Comparison of ENCODE assay signal across 8 mouse cellular contexts in genomic region chr8:107151212-107151920, GRCm38 (mm10). TPM values are rescaled to one million over a fixed set of nuclear protein-coding genes. Genes with fewer than 3 reads are reported as not detected.
A peak's percentile ranks its signal among the peaks of the same experiment; 100 is the strongest.
DNase-seq lines count a peak whose midpoint lies in the region; ATAC-seq and TF ChIP-seq lines count a peak whose summit lies in the region.

No protein-coding gene starts in this region.

- TF ChIP-seq EP300 in CH12.LX (IDR thresholded peaks at IDR 0.05; ENCODE audit: low read length) = no peak

- in situ Hi-C loops in CH12.LX (cut with MboI; ENCODE audit: low pct_ligation_motif_present, low pct_unique_long_range_greater_than_20kb, low sequenced_read_pairs) = no loop called here

- no peak for TF ChIP-seq POLR2A in CH12.LX (IDR thresholded peaks at IDR 0.05; ENCODE audit: low read depth, low read length)

- no peak for DNase-seq in heart, postnatal 4 days
- no peak for DNase-seq in CH12.LX (ENCODE audit: extremely low read depth)
- DNase-seq in cerebellum, postnatal 10 days = no peak
- DNase-seq in cerebellum, postnatal 14 days = no peak

- no peaks in the 10 kb centered on the region for H3K27me3 ChIP-seq in heart, embryonic 11.5 days (ENCODE audit: control insufficient read depth, insufficient read depth, low read length)
- no peaks in the 10 kb centered on the region for H3K27me3 ChIP-seq in CH12.LX (replicated peaks)
- no peaks in the 10 kb centered on the region for H3K27me3 ChIP-seq in forebrain, embryonic 13.5 days

- H3K27ac ChIP-seq in heart, embryonic 11.5 days (ENCODE audit: low read depth, low read length) = peak overlapping the region; percentile 76; the same call in 1 of the 2 replicates
- no peak overlapping the region for H3K27ac ChIP-seq in CH12.LX (ENCODE audit: insufficient read depth, low read depth)
- H3K27ac ChIP-seq in forebrain, embryonic 13.5 days = no peak overlapping the region
- H3K27ac ChIP-seq in macrophage = peak overlapping the region; percentile 86

- TF ChIP-seq CTCF in CH12.LX (conservative IDR thresholded peaks at IDR 0.05 in 1 of 2, IDR thresholded peaks at IDR 0.05 in 1 of 2; ENCODE audit: low read depth in 2 of 2, low read length in 2 of 2) = no peak

- TF ChIP-seq RAD21 in CH12.LX (IDR thresholded peaks at IDR 0.05; ENCODE audit: low read depth, low read length) = no peak

- peak overlapping the region; percentile 95 for H3K9ac ChIP-seq in heart, embryonic 11.5 days (ENCODE audit: low read depth, low read length)
- peak overlapping the region; percentile 72 for H3K9ac ChIP-seq in CH12.LX (ENCODE audit: insufficient read depth, low read depth)
- H3K9ac ChIP-seq in forebrain, embryonic 13.5 days = peak overlapping the region; percentile 83

- H3K79me2 ChIP-seq in CH12.LX (replicated peaks; ENCODE audit: control insufficient read depth, extremely low read depth, insufficient read depth, poor library complexity, severe bottlenecking) (peaks cover 46% of the 10 kb centered on the region), macrophage (ENCODE audit: inconsistent target) (peaks cover 59% of the 10 kb centered on the region)

- peaks cover 21% of the 10 kb centered on the region for H3K36me3 ChIP-seq in heart, embryonic 11.5 days (ENCODE audit: control insufficient read depth, insufficient read depth, low read length)
- peaks cover 23 to 38% of the 10 kb centered on the region in 2 experiments for H3K36me3 ChIP-seq in CH12.LX (replicated peaks in 1 of 2; ENCODE audit: control insufficient read depth in 1 of 2, insufficient read depth in 1 of 2, low read length in 1 of 2)
- peaks cover 35% of the 10 kb centered on the region for H3K36me3 ChIP-seq in forebrain, embryonic 13.5 days (ENCODE audit: poor library complexity, severe bottlenecking)
- H3K36me3 ChIP-seq in macrophage (ENCODE audit: inconsistent target) = peaks cover 8% of the 10 kb centered on the region; the same call in 1 of the 2 replicates

- whole genome bisulfite sequencing in heart, embryonic 11.5 days (ENCODE audit: insufficient replicate concordance) = 63% methylated on average over 7 of the region's 7 CpGs
- 76% methylated on average over 7 of the region's 7 CpGs for WGBS in forebrain, embryonic 13.5 days
- WGBS in macrophage (ENCODE audit: missing documents) = 57% methylated on average over 5 of the region's 7 CpGs

- ATAC-seq in heart, embryonic 11.5 days (replicated peaks; ENCODE audit: insufficient number of reproducible peaks, low FRiP score, low TSS enrichment) = no peak
- no peak for ATAC-seq in forebrain, embryonic 13.5 days
- no peak for ATAC-seq in erythroid progenitor cell, adult 5-6 weeks (replicated peaks; ENCODE audit: low FRiP score, poor library complexity, severe bottlenecking)

- H3K4me2 ChIP-seq in heart, embryonic 11.5 days = peak overlapping the region; percentile 83
- peak overlapping the region; percentile 86 for H3K4me2 ChIP-seq in CH12.LX (ENCODE audit: insufficient read depth, low read depth, poor library complexity, severe bottlenecking)
- H3K4me2 ChIP-seq in forebrain, embryonic 13.5 days = peak overlapping the region; percentile 79

- H3K9me3 ChIP-seq in heart, embryonic 11.5 days (replicated peaks; ENCODE audit: control insufficient read depth, low read length) = no peaks in the 10 kb centered on the region
- peaks cover 10% of the 10 kb centered on the region for H3K9me3 ChIP-seq in CH12.LX (replicated peaks; ENCODE audit: low read length)
- no peaks in the 10 kb centered on the region for H3K9me3 ChIP-seq in forebrain, embryonic 13.5 days (replicated peaks)

- dilution Hi-C loops in CH12.LX (cut with MboI; ENCODE audit: extremely low pct_ligation_motif_present, extremely low pct_unique_long_range_greater_than_20kb, low sequenced_read_pairs) = no loop called here

- peaks cover 6% of the 10 kb centered on the region for H3K4me1 ChIP-seq in heart, embryonic 11.5 days (ENCODE audit: control insufficient read depth, insufficient read depth, low read length)
- peaks cover 5 to 23% of the 10 kb centered on the region in 2 experiments for H3K4me1 ChIP-seq in CH12.LX (ENCODE audit: control insufficient read depth in 1 of 2, insufficient read depth in 2 of 2)
- peaks cover 17% of the 10 kb centered on the region for H3K4me1 ChIP-seq in forebrain, embryonic 13.5 days

- H3K4me3 ChIP-seq in heart, embryonic 11.5 days (ENCODE audit: low read depth, low read length) = peak overlapping the region; percentile 92
- peak overlapping the region; percentile 70 to 82 (median 81) for H3K4me3 ChIP-seq in CH12.LX (replicated peaks in 1 of 3; ENCODE audit: low read depth in 2 of 3, low read length in 2 of 3, poor library complexity in 1 of 3)
- peak overlapping the region; percentile 88 for H3K4me3 ChIP-seq in forebrain, embryonic 13.5 days
- peak overlapping the region; percentile 75 for H3K4me3 ChIP-seq in macrophage (ENCODE audit: inconsistent target)

TF ChIP-seq in CH12.LX, 34 proteins besides CTCF, POLR2A, EP300 and RAD21:
- TF ChIP-seq IRF4 (IDR thresholded peaks at IDR 0.05; ENCODE audit: low read depth, low read length) = no peak
- no peak for TF ChIP-seq CHD2 (IDR thresholded peaks at IDR 0.05; ENCODE audit: low read length)
- peak; percentile 61 for TF ChIP-seq MAX (IDR thresholded peaks at IDR 0.05; ENCODE audit: low read length)
- no peak for TF ChIP-seq UBTF (IDR thresholded peaks at IDR 0.05; ENCODE audit: low read depth, low read length)
- no peak for TF ChIP-seq RCOR1 (conservative IDR thresholded peaks at IDR 0.05; ENCODE audit: low read depth, low read length)
- TF ChIP-seq TCF12 (IDR thresholded peaks at IDR 0.05; ENCODE audit: low read depth, low read length) = no peak
- no peak for TF ChIP-seq NRF1 (IDR thresholded peaks at IDR 0.05; ENCODE audit: low read depth, low read length)
- 0 out of 2 replicates have a peak, but pooled peaks have one; percentile 42 for TF ChIP-seq MXI1 (IDR thresholded peaks at IDR 0.05; ENCODE audit: low read depth, low read length)
TF ChIP-seq in CH12.LX: peak in this region for 2.

RNA-seq across cellular contexts. Expression of gene Cyb5b, which starts 0.9 kb away (rescaled TPM):
- 87.0 and 93.6 TPM in 2 replicates for polyA plus RNA-seq in heart, embryonic 11.5 days (2014; fragmentation: Nextera tagmentation; extraction: Ambion mirVana)
- total RNA-seq in heart, postnatal 4 days (2021) = 10 to 100 TPM; 55.6 to 59.6 TPM
- total RNA-seq in CH12.LX (2012; rRNA removed) (74.0 and 90.8 TPM in 2 replicates), CH12.LX (2014; rRNA removed) (146 and 156 TPM in 2 replicates)
- polyA plus RNA-seq in CH12.LX (2012; ENCODE audit: insufficient read length, low read depth) (107 and 108 TPM in 2 replicates), macrophage (2018) (54.2 to 89.4 TPM (median 60.7 TPM) in 3 replicates)
- 102 and 115 TPM in 2 replicates for polyA plus RNA-seq in forebrain, embryonic 13.5 days (2015; fragmentation: Nextera tagmentation; extraction: Ambion mirVana)
- total RNA-seq in macrophage (2018; cell fraction: chromatin; rRNA removed) = 10 to 100 TPM in 25 of 26 experiments, 1 to 10 TPM in 1; 9.6 to 48.2 (median 24.4) TPM
- total RNA-seq in macrophage (2018; cell fraction: cytosol; rRNA removed) = 10 to 100 TPM; 50.3 to 81.5 (median 68.9) TPM
- total RNA-seq in macrophage (2018; cell fraction: nucleus; rRNA removed) = 100 to 1,000 TPM in 1 of 26 experiments, 10 to 100 TPM in 25; 24.7 to 103 (median 44.2) TPM
- 16.8 and 19.5 TPM in 2 replicates for total RNA-seq in erythroid progenitor cell, adult 5-6 weeks (2015; ENCODE audit: low replicate concordance)
- total RNA-seq in erythroid progenitor cell, adult 5-6 weeks (2017; ENCODE audit: low replicate concordance) = 6.8 and 7.4 TPM in 2 replicates

RNA-seq across cellular contexts. Expression of gene Terf2, which starts 55.0 kb away (rescaled TPM):
- polyA plus RNA-seq in heart, embryonic 11.5 days (2014; fragmentation: Nextera tagmentation; extraction: Ambion mirVana) = 7.5 and 10.9 TPM in 2 replicates
- total RNA-seq in heart, postnatal 4 days (2021) = 10 to 100 TPM; 20.2 to 25.1 TPM
- total RNA-seq in CH12.LX (2012; rRNA removed) = 12.5 and 14.5 TPM in 2 replicates
- 18.3 and 21.0 TPM in 2 replicates for total RNA-seq in CH12.LX (2014; rRNA removed)
- 33.2 and 33.7 TPM in 2 replicates for polyA plus RNA-seq in CH12.LX (2012; ENCODE audit: insufficient read length, low read depth)
- polyA plus RNA-seq in forebrain, embryonic 13.5 days (2015; fragmentation: Nextera tagmentation; extraction: Ambion mirVana) = 25.0 and 25.5 TPM in 2 replicates
- total RNA-seq in macrophage (2018; cell fraction: chromatin; rRNA removed) = 10 to 100 TPM; 25.2 to 94.7 (median 54.3) TPM
- total RNA-seq in macrophage (2018; cell fraction: cytosol; rRNA removed) = 10 to 100 TPM in 23 of 26 experiments, 1 to 10 TPM in 3; 9.3 to 21.1 (median 15.1) TPM
- 10 to 100 TPM; 18.0 to 56.8 (median 28.8) TPM for total RNA-seq in macrophage (2018; cell fraction: nucleus; rRNA removed)
- polyA plus RNA-seq in macrophage (2018) = 14.2 to 26.8 TPM (median 18.9 TPM) in 3 replicates
- total RNA-seq in erythroid progenitor cell, adult 5-6 weeks (2015; ENCODE audit: low replicate concordance) = 28.1 and 33.5 TPM in 2 replicates
- total RNA-seq in erythroid progenitor cell, adult 5-6 weeks (2017; ENCODE audit: low replicate concordance) = 22.2 and 30.9 TPM in 2 replicates

Comparison
In these comparisons a context has a peak if more than half of its experiments do, and no peak if none do; other contexts are left out.
1. H3K27ac ChIP-seq: peak in heart, embryonic 11.5 days (single experiment) and macrophage (single experiment); none in CH12.LX (single experiment) and forebrain, embryonic 13.5 days (single experiment).
2. Peak in every context shown above with its lines, with median percentiles within 50 percentile points of each other: H3K4me2 ChIP-seq, H3K4me3 ChIP-seq and H3K9ac ChIP-seq.